Mouse (Mus musculus) ES-E14 (cell line): ENCODE results near the gene Ush1c.

Experiments
- CHD2 ChIP-seq: IDR thresholded peaks from 2 replicates; pipeline ENCODE4 v1.6.1; 2014; ENCODE audit warnings: mild to moderate bottlenecking, low read depth, low read length, inconsistent platforms
- HCFC1 ChIP-seq: IDR thresholded peaks from 2 replicates; pipeline ENCODE4 v1.6.1; 2012; ENCODE audit warnings: low read length, inconsistent platforms, borderline replicate concordance; ENCODE audit not compliant: insufficient read depth
- MAFK ChIP-seq: IDR thresholded peaks from 2 replicates; pipeline ENCODE4 v1.6.1; 2014; ENCODE audit warnings: mild to moderate bottlenecking, low read depth, low read length, inconsistent platforms; ENCODE audit not compliant: insufficient read depth
- ZC3H11A ChIP-seq: IDR thresholded peaks from 2 replicates; pipeline ENCODE4 v1.6.1; 2012; ENCODE audit warnings: low read depth, mild to moderate bottlenecking, inconsistent platforms, low read length, borderline replicate concordance
- ZNF384 ChIP-seq: IDR thresholded peaks from 2 replicates; pipeline ENCODE4 v1.6.1; 2012; ENCODE audit warnings: low read depth, low read length, inconsistent platforms

GRCm38 (mm10) chr7:46283681-46284080, 45.4 kb upstream of the Ush1c start:
- TF ChIP-seq MAFK (no peak), ZNF384 (no peak), ZC3H11A (no peak), HCFC1 (no peak), CHD2 (no peak)
